Mouse (Mus musculus) hematopoietic stem cell, adult 5-6 weeks (primary cell): ENCODE data around the gene Tprn. TPM values are rescaled to one million over a fixed set of nuclear protein-coding genes. Genes with fewer than 3 reads are reported as not detected.

Source experiments
- ATAC-seq, 2 experiments: fragments of 125-278 bp in 1 of 2; replicated peaks in 1 of 2; 2 replicates each; pipeline ENCODE4 v1.8.0; 2016 to 2017; ENCODE audit warnings: inconsistent platforms in 2 of 2, mild to moderate bottlenecking in 2 of 2, moderate number of reproducible peaks in 2 of 2, low read depth in 1 of 2, moderate TSS enrichment in 1 of 2; ENCODE audit not compliant: low FRiP score in 2 of 2, poor library complexity in 2 of 2, severe bottlenecking in 2 of 2, insufficient read depth in 1 of 2, low TSS enrichment in 1 of 2
- total RNA-seq: library from RNA; stranded (forward); fragments of 172-1452, 232-1000 nt; gene quantifications from 2 replicates; pipeline ENCODE4 v1.2.3, GENCODE M21; 2017

Gene Tprn
- total RNA-seq, 1 experiment from 2014 or later: 8.2 TPM

GRCm38 (mm10) chr2:25233421-25233820 is 29.0 kb upstream of the Tprn start:
- peak; percentile 63 to 77 for ATAC-seq

GRCm38 (mm10) chr2:25234050-25234449 is 28.4 kb upstream of the Tprn start, which contains the start of gene Slc34a3:
TSS of gene Slc34a3 (minus strand) at chr2:25234364.
- ATAC-seq: no peak

DNA sequence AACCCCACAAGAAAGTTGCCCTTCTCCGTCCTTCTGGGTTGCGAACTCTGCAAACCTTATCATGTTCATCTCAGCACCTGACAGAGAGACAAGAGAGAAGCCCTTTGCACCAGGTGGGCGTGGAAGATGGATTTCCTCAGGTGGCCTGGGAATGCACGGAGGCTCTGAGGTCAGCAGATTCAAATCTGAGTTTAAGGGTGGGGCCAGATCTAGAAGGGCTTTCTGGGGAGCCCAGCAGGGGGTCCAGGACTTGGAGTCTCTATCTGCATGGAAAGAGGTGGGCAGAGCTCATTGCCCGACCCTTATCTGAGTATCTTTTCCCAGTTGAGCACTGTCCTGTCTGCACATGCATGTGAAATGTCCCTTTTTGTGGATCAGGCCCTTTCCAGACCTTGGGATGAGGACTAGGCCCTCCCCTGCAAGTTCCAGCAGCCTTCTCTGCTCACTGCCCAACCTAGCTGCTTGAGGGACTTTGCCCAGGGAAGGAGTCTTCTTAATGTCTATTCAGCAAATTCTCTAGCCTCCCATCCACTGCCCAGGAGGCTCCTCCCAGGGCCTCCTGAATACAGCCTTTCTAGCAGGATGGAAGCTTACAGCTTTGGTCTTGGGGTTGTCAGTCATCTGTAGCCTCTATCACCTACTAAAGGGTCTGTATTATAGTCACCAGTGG is 27.7 kb upstream of the Tprn start:
- ATAC-seq: no peak

DNA sequence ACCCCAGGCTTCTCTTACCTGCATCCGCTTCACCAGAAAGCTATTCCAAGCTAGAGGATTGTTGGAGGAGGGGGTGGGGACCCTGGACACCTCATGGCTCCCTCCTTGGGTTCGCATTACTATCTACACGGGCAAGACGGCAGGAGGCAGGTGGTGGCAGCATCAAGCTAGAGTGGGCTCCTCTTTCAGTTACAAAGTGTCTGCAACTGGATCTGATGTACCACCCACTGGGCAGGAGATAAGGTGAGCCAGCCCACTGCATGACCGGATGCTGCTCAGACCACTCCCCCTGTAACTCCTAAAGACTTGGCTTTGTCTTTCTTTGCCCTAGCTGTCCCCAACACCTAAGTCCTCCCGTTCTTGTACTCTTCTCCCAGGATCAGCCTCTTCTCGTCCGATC is 25.8 kb upstream of the Tprn start, which contains the start of gene Rnf224:
Rnf224 (minus strand) TSS at position 174 of the 400 bp plus-strand sequence.
- no peak for ATAC-seq

GRCm38 (mm10) chr2:25237522-25237921 is 24.9 kb upstream of the Tprn start:
- no peak for ATAC-seq

DNA sequence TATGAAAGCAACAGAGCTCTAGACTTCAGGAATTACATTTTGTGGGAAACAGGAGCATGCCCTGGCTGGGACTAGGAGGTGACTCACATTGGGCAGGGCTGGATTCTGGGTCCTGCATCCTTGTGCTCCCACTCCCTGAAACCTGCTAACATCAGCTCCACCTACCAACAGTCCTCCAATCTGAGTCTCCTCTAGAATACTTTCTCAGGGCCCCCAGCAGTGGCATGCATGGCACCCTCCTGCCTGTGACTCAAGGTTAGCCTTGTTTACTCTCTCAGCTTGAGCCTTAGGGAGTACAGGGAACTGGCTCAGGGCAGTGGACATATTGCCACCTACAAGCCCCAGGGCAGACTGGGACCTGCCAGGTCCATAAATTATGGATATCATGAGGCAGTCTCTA is 24.3 kb upstream of the Tprn start:
- no peak for ATAC-seq

DNA sequence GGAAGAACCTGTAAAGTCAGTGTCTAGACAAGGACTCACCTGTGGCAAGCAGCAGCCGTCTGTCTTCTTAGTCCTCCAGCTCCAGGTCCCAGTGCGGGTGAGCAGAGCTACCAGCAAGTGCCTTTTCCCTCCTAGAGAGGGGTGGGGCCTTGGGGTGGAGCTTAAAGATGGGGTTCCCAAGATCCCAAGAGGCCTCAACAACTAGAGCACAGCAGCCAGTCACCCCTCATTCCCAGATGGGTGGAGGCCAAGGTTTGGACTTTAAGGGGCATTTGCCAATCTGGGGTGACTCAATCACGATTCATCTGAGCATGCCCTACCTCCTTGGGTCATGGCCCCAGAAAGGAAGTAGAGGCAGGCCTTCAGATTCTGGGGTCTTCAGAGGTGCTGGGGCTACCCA is 22.7 kb upstream of the Tprn start:
- ATAC-seq: no peak

DNA sequence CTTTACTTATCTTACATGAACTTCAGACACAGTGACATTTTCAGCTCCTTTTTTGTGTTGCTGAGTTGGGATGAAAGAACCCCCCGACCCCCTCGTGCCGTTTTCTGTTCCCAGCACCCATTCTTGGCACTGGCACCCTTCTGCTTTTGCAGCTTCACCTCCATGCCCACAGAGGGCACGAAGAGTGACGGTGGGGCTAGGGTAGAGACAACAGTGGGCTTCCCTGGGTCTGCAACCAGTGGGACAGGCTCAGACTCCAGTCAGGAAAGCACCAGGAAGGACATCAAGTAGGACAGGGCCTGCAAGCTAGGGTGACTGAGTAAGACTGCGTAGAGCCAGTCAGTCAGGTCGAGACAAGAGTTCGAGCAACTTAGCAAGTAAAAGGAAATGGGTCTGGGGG is 22.1 kb upstream of the Tprn start:
- ATAC-seq: no peak

- peak; percentile 48 to 68; a peak in 3 of 4 replicates for ATAC-seq
Measured at GRCm38 (mm10) chr2:25240723-25241437, 21.5 kb upstream of the Tprn start.

DNA sequence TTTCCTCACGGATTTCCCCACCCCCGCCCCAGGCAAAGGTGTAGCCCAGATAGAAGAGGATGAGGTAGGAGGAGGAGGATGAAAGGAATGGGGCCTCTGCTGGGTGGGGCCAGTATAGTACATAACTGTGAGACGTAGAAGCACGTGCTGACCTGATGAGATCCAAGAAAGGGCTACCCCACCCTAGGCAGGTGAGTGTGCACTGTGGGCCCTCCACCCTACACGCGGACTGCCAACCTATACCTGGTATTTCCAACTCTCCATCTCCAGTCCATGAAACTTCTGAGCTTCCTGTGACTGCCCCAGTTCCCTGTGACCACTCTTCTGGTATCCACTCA is 21.0 kb upstream of the Tprn start:
- no peak for ATAC-seq

GRCm38 (mm10) chr2:25242101-25242506 is 20.3 kb upstream of the Tprn start, which contains the start of the genes Rnf208 and Cysrt1:
TSS of gene Rnf208 (plus strand) at chr2:25242255.
TSS of gene Cysrt1 (minus strand) at chr2:25242452.
- no peak for ATAC-seq

- ATAC-seq: no peak
Measured at GRCm38 (mm10) chr2:25243342-25243741, 19.1 kb upstream of the Tprn start.

GRCm38 (mm10) chr2:25244144-25244543 is 18.3 kb upstream of the Tprn start:
- no peak for ATAC-seq

DNA sequence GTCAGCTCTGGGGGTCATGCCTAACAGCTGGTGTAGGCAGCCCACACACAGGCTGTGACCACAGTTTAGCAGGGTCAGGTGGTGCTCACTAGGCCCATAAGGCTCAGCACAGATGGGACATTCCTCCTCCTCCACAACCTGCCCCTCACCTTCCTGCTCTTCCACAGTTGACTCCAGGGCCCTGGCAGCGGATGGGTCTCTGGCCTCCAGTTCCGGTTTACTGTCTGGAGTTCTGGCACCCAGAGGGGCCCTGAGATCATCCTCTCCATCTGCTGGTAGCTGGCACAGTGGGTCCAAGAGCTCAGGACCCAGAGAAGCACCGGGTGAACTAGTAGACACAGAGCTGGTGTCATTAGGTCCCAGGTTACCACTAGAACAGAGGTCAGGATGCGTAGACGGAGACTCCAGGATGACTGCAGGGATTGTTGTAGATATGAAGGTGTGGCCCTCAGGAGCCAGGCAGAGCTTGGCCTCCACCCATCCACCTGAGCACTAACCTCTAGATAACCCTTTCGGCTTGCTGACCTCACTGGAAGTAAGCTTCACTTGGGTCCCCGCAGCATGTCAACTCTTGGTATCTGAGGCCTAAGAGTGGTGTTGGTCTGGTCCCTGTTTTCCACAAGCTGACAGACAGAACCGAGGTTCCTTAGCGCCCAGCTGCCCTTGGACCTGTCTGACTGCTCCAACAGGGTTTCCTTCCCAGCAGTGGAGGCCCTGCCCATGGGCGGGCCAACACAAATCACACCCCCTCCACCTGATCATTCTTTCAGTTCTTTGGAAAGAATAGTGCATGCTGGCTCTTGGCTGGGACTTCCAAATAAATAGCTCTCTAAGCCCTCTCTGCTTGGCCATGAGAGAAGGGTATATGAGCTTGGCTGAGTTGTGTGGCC is 16.0 kb upstream of the Tprn start, which contains the start of gene AL732309.1:
AL732309.1 (minus strand) TSS at position 681 of the 890 bp plus-strand sequence.
- no peak for ATAC-seq

DNA sequence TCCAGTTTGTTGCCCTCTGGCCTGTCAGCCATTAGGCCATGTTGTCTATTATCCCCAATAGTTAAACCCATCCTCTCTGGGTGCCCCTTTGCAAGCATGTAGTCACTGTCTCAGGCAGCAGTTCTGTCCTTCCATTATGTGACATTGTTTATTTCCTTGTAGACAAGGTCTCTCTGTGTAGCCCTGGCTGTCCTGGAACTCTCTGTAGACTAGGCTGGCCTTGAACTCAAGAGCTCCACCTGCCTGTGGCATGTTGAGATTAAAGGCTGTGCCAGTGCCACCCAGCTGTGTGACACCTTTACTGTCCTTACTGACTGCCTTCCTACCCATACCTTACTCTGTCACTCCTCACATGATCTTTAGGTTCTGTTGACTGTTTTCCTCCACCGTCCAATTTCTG is 10.1 kb upstream of the Tprn start:
- no peak for ATAC-seq

- peak; percentile 77 to 93 for ATAC-seq
Measured at GRCm38 (mm10) chr2:25255284-25255779, 7.1 kb upstream of the Tprn start, which contains the start of gene Tmem203. TSS of gene Tmem203 (plus strand) at chr2:25255439.

DNA sequence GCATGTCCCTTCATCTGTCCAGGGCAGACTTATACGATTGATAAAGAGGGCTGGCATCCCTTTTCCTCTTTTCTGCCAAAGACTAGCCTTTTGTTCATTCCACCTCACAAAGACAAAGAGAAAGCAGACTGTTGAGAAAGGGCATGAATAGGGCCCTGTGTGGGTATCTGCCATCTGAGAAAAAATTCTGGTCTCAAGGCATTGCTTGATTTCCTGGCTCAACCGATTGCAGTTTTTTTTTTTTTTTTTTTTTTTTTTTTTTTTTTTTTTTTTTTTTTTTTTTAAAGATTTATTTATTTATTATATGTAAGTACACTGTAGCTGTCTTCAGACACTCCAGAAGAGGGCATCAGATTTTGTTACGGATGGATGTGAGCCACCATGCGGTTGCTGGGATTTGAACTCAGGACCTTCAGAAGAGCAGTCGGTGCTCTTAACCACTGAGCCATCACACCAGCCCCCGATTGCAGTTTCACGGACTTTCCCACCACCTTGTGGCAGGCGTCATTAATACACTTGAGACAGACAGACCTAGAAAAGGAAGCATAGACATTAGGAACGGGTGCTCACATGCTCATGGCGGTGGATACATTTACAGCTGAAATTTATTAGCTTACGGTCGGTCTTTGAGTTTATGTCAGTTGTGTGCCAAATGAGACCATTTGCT is 5.8 kb upstream of the Tprn start:
- ATAC-seq: 0 out of 4 replicates have a peak, but pooled peaks of 1 of the 2 experiments have one; percentile 35
